Mouse (Mus musculus): ENCODE measurements around the gene Ttpal. TPM values are rescaled to one million over a fixed set of nuclear protein-coding genes. Genes with fewer than 3 reads are reported as not detected.
"Not testable (repeated sequence)": the region's sequence is repeated elsewhere in the genome, so short reads cannot be mapped to it uniquely, and the experiment has no call there.

The Ttpal gene
- polyA plus RNA-seq, 1 experiment from 2014 or later = 40.6 TPM

DNA sequence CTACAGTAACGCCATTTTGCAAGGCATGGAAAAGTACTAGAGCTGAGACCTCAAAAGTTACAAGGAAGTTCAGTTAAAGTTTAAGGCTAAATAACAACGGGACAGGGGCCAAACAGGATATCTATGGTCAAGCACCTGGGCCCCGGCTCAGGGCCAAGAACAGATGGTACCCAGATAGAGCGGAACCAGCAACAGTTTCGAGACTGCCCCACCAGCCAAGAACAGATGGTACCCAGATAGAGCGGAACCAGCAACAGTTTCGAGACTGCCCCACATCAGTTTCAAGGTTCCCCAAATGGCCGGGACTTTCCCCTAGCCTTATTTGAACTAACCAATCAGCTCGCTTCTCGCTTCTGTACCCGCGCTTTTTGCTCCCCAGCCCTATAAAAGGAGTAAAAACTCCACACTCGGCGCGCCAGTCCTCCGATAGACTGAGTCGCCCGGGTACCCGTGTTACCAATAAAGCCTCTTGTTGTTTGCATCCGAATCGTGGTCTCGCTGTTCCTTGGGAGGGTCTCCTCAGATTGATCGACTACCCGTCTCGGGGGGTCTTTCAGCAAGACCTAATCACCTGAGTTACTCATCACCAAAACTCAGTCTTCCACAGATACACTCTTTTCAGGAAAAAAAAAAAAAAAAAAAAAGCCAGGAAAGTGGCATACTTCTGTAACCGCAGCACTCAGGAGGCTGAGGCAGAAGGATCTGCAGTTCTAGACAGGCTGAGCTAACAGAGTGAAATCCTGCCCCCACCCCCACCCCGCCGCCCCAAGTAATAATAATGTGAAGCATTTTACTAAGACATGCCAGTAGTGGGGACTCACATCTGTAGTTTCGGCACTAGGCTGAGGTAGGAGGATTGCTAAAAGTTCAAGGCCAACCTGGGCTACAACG lies 40.8 kb downstream of the Ttpal start:
- no peak for DNase-seq (ENCODE audit: low spot score)
- Histone ChIP-seq H3K27ac (ENCODE audit: low read depth) (peak overlapping the region; percentile 99), H3K9ac (ENCODE audit: low read length) (no peak overlapping the region), H3K4me1 (replicated peaks; ENCODE audit: control insufficient read depth, insufficient read depth, low read length) (peaks cover 41% of the 10 kb centered on the region), H3K27me3 (replicated peaks; ENCODE audit: control insufficient read depth, insufficient read depth, low read length) (no peaks in the 10 kb centered on the region), H3K36me3 (ENCODE audit: control insufficient read depth, insufficient read depth, low read length) (peaks cover 19% of the 10 kb centered on the region; the same call in 1 of the 2 replicates), H3K9me3 (ENCODE audit: control insufficient read depth, low read length) (no peaks in the 10 kb centered on the region), H3K4me3 (ENCODE audit: low read depth, low read length) (peak overlapping the region; percentile 81), H3K4me2 (ENCODE audit: low read length) (peak overlapping the region; percentile 70)
- no peak for ATAC-seq (replicated peaks; ENCODE audit: low FRiP score, low TSS enrichment, low read depth)
- 90% methylated on average over 30 of the region's 30 CpGs for WGBS

GRCm38 (mm10) chr2:163643576-163643971 lies 41.5 kb downstream of the Ttpal start:
- Histone ChIP-seq H3K27ac (ENCODE audit: low read depth) (peak overlapping the region; percentile 99), H3K27me3 (replicated peaks; ENCODE audit: control insufficient read depth, insufficient read depth, low read length) (no peaks in the 10 kb centered on the region), H3K36me3 (ENCODE audit: control insufficient read depth, insufficient read depth, low read length) (peaks cover 16% of the 10 kb centered on the region; the same call in 1 of the 2 replicates), H3K4me2 (ENCODE audit: low read length) (peak overlapping the region; percentile 70), H3K9ac (ENCODE audit: low read length) (peak overlapping the region; percentile 78), H3K4me1 (replicated peaks; ENCODE audit: control insufficient read depth, insufficient read depth, low read length) (peaks cover 35% of the 10 kb centered on the region), H3K4me3 (ENCODE audit: low read depth, low read length) (peak overlapping the region; percentile 81), H3K9me3 (ENCODE audit: control insufficient read depth, low read length) (no peaks in the 10 kb centered on the region)
- DNase-seq (ENCODE audit: low spot score) (no peak), ATAC-seq (replicated peaks; ENCODE audit: low FRiP score, low TSS enrichment, low read depth) (no peak)
- 77% methylated on average over 2 of the region's 2 CpGs for WGBS

- no peak for DNase-seq (ENCODE audit: low spot score)
- WGBS = 7% methylated on average over 4 of the region's 4 CpGs
Observed at GRCm38 (mm10) chr2:163644047-163644446, 41.9 kb downstream of the Ttpal start.

DNA sequence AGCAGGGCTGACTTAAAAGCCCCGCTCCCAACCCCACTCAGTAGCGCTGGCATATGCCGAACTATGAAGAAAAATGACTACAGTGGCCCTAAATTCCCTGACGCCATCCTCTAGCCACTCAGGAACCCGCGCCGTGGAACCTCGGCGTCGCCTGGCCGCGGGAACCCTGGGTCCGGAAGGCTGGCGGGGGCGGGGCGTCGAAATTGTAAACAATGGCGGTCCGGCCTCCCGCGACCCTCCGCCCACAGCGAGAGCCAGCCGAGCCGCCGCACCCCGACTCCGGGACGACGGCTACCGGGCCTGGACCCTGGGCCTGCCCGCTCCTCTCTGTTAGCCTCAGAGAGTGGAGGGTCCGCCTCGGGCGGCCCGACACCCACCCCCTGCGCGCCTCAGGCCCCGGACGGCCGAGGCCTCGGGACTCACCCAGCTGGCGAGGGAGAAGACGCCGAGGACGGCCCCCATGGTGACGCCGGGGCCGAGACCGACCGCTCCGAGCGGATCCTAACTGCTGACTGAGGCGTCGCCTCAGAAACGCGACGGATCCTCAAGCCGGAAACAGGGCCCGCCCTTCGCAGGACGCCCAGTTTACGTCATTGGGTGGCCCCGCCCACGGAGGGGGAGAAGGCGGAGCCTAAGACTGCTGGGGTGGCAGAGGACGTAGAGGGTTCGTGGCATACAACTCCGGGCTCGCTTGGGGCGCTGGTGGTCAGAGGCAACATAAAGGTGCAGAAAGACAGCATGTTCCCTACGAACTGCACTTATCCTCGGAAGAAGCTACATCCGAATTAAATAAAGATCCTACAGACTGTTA lies 42.7 kb downstream of the Ttpal start, which contains the start of gene Serinc3:
Serinc3 (minus strand) TSS at position 557 of the 811 bp plus-strand sequence.
- H3K4me1 ChIP-seq (replicated peaks; ENCODE audit: control insufficient read depth, insufficient read depth, low read length) = peaks cover 27% of the 10 kb centered on the region
- H3K36me3 ChIP-seq (ENCODE audit: control insufficient read depth, insufficient read depth, low read length) = peaks cover 10% of the 10 kb centered on the region; the same call in 1 of the 2 replicates
- WGBS = under 1% methylated on average over 74 of the region's 74 CpGs
- peak within 1 kb of the TSS; percentile 78 for H3K9ac ChIP-seq (ENCODE audit: low read length)
- H3K27me3 ChIP-seq (replicated peaks; ENCODE audit: control insufficient read depth, insufficient read depth, low read length) = no peaks in the 10 kb centered on the region
- H3K4me3 ChIP-seq (ENCODE audit: low read depth, low read length) = peak within 1 kb of the TSS; percentile 81
- DNase-seq (ENCODE audit: low spot score) (peak; percentile 100), ATAC-seq (replicated peaks; ENCODE audit: low FRiP score, low TSS enrichment, low read depth) (peak; percentile 95)
- no peaks in the 10 kb centered on the region for H3K9me3 ChIP-seq (ENCODE audit: control insufficient read depth, low read length)
- H3K27ac ChIP-seq (ENCODE audit: low read depth) = peak within 1 kb of the TSS; percentile 99
- peak within 1 kb of the TSS; percentile 70 for H3K4me2 ChIP-seq (ENCODE audit: low read length)

More at GRCm38 (mm10) chr2:163644047-163644446, 41.9 kb downstream of the Ttpal start:
- Histone ChIP-seq H3K9ac (ENCODE audit: low read length) (peak overlapping the region; percentile 78), H3K4me3 (ENCODE audit: low read depth, low read length) (peak overlapping the region; percentile 81), H3K9me3 (ENCODE audit: control insufficient read depth, low read length) (no peaks in the 10 kb centered on the region), H3K27me3 (replicated peaks; ENCODE audit: control insufficient read depth, insufficient read depth, low read length) (no peaks in the 10 kb centered on the region), H3K4me1 (replicated peaks; ENCODE audit: control insufficient read depth, insufficient read depth, low read length) (peaks cover 31% of the 10 kb centered on the region), H3K27ac (ENCODE audit: low read depth) (peak overlapping the region; percentile 99), H3K4me2 (ENCODE audit: low read length) (peak overlapping the region; percentile 70), H3K36me3 (ENCODE audit: control insufficient read depth, insufficient read depth, low read length) (peaks cover 13% of the 10 kb centered on the region; the same call in 1 of the 2 replicates)
- no peak for ATAC-seq (replicated peaks; ENCODE audit: low FRiP score, low TSS enrichment, low read depth)

- H3K4me2 ChIP-seq (ENCODE audit: low read length) = peak overlapping the region; percentile 70
Observed at GRCm38 (mm10) chr2:163645700-163646460, 43.8 kb downstream of the Ttpal start.

GRCm38 (mm10) chr2:163646461-163647080 lies 44.5 kb downstream of the Ttpal start:
- ATAC-seq (replicated peaks; ENCODE audit: low FRiP score, low TSS enrichment, low read depth) (no peak), DNase-seq (ENCODE audit: low spot score) (no peak)
- no peak overlapping the region for H3K4me2 ChIP-seq (ENCODE audit: low read length)
- no peak overlapping the region for H3K9ac ChIP-seq (ENCODE audit: low read length)
- H3K9me3 ChIP-seq (ENCODE audit: control insufficient read depth, low read length) = peaks cover 7% of the 10 kb centered on the region; the same call in 1 of the 2 replicates
- no peaks in the 10 kb centered on the region for H3K27me3 ChIP-seq (replicated peaks; ENCODE audit: control insufficient read depth, insufficient read depth, low read length)
- H3K4me3 ChIP-seq (ENCODE audit: low read depth, low read length) = no peak overlapping the region
- H3K4me1 ChIP-seq (replicated peaks; ENCODE audit: control insufficient read depth, insufficient read depth, low read length) = peaks cover 21% of the 10 kb centered on the region
- H3K27ac ChIP-seq (ENCODE audit: low read depth) = no peak overlapping the region
- 84% methylated on average over 5 of the region's 5 CpGs for WGBS
- H3K36me3 ChIP-seq (ENCODE audit: control insufficient read depth, insufficient read depth, low read length) = no peaks in the 10 kb centered on the region

More at GRCm38 (mm10) chr2:163645700-163646460, 43.8 kb downstream of the Ttpal start:
- no peak overlapping the region for H3K9ac ChIP-seq (ENCODE audit: low read length)
- WGBS = 78% methylated on average over 11 of the region's 11 CpGs
- DNase-seq (ENCODE audit: low spot score) (no peak), ATAC-seq (replicated peaks; ENCODE audit: low FRiP score, low TSS enrichment, low read depth) (no peak)
- no peaks in the 10 kb centered on the region for H3K27me3 ChIP-seq (replicated peaks; ENCODE audit: control insufficient read depth, insufficient read depth, low read length)
- H3K36me3 ChIP-seq (ENCODE audit: control insufficient read depth, insufficient read depth, low read length) = no peaks in the 10 kb centered on the region
- peaks cover 7% of the 10 kb centered on the region; the same call in 1 of the 2 replicates for H3K9me3 ChIP-seq (ENCODE audit: control insufficient read depth, low read length)
- H3K4me1 ChIP-seq (replicated peaks; ENCODE audit: control insufficient read depth, insufficient read depth, low read length) = peaks cover 25% of the 10 kb centered on the region
- no peak overlapping the region for H3K27ac ChIP-seq (ENCODE audit: low read depth)
- no peak overlapping the region for H3K4me3 ChIP-seq (ENCODE audit: low read depth, low read length)

DNA sequence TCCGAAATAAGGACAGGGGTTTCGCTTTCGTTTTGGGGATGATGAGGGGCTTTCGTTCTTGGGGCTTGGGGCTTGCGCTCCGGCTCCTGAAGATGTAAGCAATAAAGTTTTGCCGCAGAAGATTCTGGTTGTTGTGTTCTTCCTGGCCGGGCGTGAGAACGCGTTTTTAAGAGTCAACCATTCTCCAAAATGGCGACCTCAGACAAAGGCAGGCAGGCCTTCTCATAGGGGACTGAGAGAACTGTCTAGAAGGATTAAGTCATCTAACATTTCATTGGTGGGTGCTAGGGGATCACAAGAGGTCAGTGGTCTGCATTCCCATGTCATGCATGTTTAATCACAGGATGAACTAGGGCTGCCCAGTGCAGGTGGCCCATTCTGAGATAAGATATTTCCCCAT lies 53.6 kb downstream of the Ttpal start:
- H3K27me3 ChIP-seq (replicated peaks; ENCODE audit: control insufficient read depth, insufficient read depth, low read length); H3K4me3 ChIP-seq (ENCODE audit: low read depth, low read length); H3K27ac ChIP-seq (ENCODE audit: low read depth); H3K9me3 ChIP-seq (ENCODE audit: control insufficient read depth, low read length); H3K4me2 ChIP-seq (ENCODE audit: low read length); H3K4me1 ChIP-seq (replicated peaks; ENCODE audit: control insufficient read depth, insufficient read depth, low read length); ATAC-seq (replicated peaks; ENCODE audit: low FRiP score, low TSS enrichment, low read depth); H3K9ac ChIP-seq (ENCODE audit: low read length); H3K36me3 ChIP-seq (ENCODE audit: control insufficient read depth, insufficient read depth, low read length); DNase-seq (ENCODE audit: low spot score): not testable (repeated sequence)
- WGBS = 99% methylated on average over 8 of the region's 12 CpGs

Data from intestine, embryonic 14.5 days (tissue).